Mouse (Mus musculus) CH12.LX (cell line): ENCODE data around the gene Pilrb1. TPM values are rescaled to one million over a fixed set of nuclear protein-coding genes. Genes with fewer than 3 reads are reported as not detected.

Experiments used
- DNase-seq: peaks from one replicate; pipeline ENCODE4 v3.0.0-alpha.2; 2013; ENCODE audit errors: extremely low read depth
- H3K27ac ChIP-seq: 2 replicates; pipeline ENCODE4 v1.5.1; 2012; ENCODE audit warnings: low read depth, mild to moderate bottlenecking, control low read depth, moderate library complexity; ENCODE audit not compliant: insufficient read depth
- H3K27me3 ChIP-seq: replicated peaks from 2 replicates; pipeline ENCODE3; 2012; ENCODE audit warnings: inconsistent platforms
- H3K36me3 ChIP-seq, 2 experiments: replicated peaks in 1 of 2; 2 replicates each; pipeline versions ENCODE3 to v1.6.1; 2012; ENCODE audit warnings: inconsistent platforms in 1 of 2, low read length in 1 of 2, mild to moderate bottlenecking in 1 of 2, mixed read lengths in 1 of 2, moderate library complexity in 1 of 2; ENCODE audit not compliant: control insufficient read depth in 1 of 2, insufficient read depth in 1 of 2
- H3K4me1 ChIP-seq, 2 experiments: 2 replicates each; pipeline ENCODE4 v1.6.1; 2012; ENCODE audit warnings: inconsistent platforms in 1 of 2, moderate library complexity in 1 of 2; ENCODE audit not compliant: insufficient read depth in 2 of 2, control insufficient read depth in 1 of 2
- H3K4me2 ChIP-seq: 2 replicates; pipeline ENCODE4 v1.6.1; 2012; ENCODE audit warnings: low read depth, mild to moderate bottlenecking, control low read depth; ENCODE audit not compliant: poor library complexity, insufficient read depth, severe bottlenecking
- H3K4me3 ChIP-seq, 3 experiments: fragments of 150-350 bp in 1 of 3; sonication (generic) in 1 of 3; replicated peaks in 1 of 3; 2 replicates each; pipeline versions ENCODE3 to v1.5.1; 2011 to 2012; ENCODE audit warnings: low read depth in 2 of 3, low read length in 2 of 3, mild to moderate bottlenecking in 2 of 3, moderate library complexity in 2 of 3, control low read depth in 1 of 3, improper control_type of control experiment in 1 of 3, inconsistent platforms in 1 of 3, mixed read lengths in 1 of 3; ENCODE audit not compliant: poor library complexity in 1 of 3
- H3K79me2 ChIP-seq: replicated peaks from 2 replicates; pipeline ENCODE4 v1.6.1; 2012; ENCODE audit warnings: mild to moderate bottlenecking, moderate library complexity; ENCODE audit not compliant: control insufficient read depth, poor library complexity, insufficient read depth, severe bottlenecking; ENCODE audit errors: extremely low read depth
- H3K9ac ChIP-seq: 2 replicates; pipeline ENCODE4 v1.6.1; 2012; ENCODE audit warnings: low read depth, mild to moderate bottlenecking, control low read depth, moderate library complexity; ENCODE audit not compliant: insufficient read depth
- H3K9me3 ChIP-seq: replicated peaks from 2 replicates; pipeline ENCODE3; 2012; ENCODE audit warnings: low read length, inconsistent platforms, mixed read lengths
- BHLHE40 ChIP-seq: IDR thresholded peaks from 2 replicates; pipeline ENCODE4 v1.6.1; 2011; ENCODE audit warnings: mild to moderate bottlenecking, low read depth, low read length, improper control_type of control experiment
- CHD1 ChIP-seq: IDR thresholded peaks from 2 replicates; pipeline ENCODE4 v1.6.1; 2012; ENCODE audit warnings: low read depth, low read length, improper control_type of control experiment, inconsistent platforms
- E2F4 ChIP-seq: IDR thresholded peaks from 2 replicates; pipeline ENCODE4 v1.6.1; 2011; ENCODE audit warnings: low read depth, low read length, improper control_type of control experiment; ENCODE audit not compliant: insufficient replicate concordance
- ETS1 ChIP-seq: conservative IDR thresholded peaks from 2 replicates; pipeline ENCODE4 v1.6.1; 2012; ENCODE audit warnings: low read depth, mild to moderate bottlenecking, inconsistent platforms, low read length, improper control_type of control experiment, moderate library complexity
- IRF4 ChIP-seq: IDR thresholded peaks from 2 replicates; pipeline ENCODE4 v1.6.1; 2014; ENCODE audit warnings: low read depth, mild to moderate bottlenecking, inconsistent platforms, low read length, improper control_type of control experiment
- JUN ChIP-seq: IDR thresholded peaks from 2 replicates; pipeline ENCODE4 v1.6.1; 2011; ENCODE audit warnings: low read depth, mild to moderate bottlenecking, low read length, improper control_type of control experiment, moderate library complexity; ENCODE audit not compliant: insufficient read depth
- KAT2A ChIP-seq: IDR thresholded peaks from 2 replicates; pipeline ENCODE4 v1.6.1; 2012; ENCODE audit warnings: low read length, improper control_type of control experiment, inconsistent platforms; ENCODE audit not compliant: insufficient replicate concordance
- MAX ChIP-seq: IDR thresholded peaks from 2 replicates; pipeline ENCODE4 v1.6.1; 2011; ENCODE audit warnings: low read length, improper control_type of control experiment
- MAZ ChIP-seq: IDR thresholded peaks from 2 replicates; pipeline ENCODE4 v1.6.1; 2012; ENCODE audit warnings: low read depth, mild to moderate bottlenecking, inconsistent platforms, low read length, improper control_type of control experiment, moderate library complexity
- MXI1 ChIP-seq: IDR thresholded peaks from 2 replicates; pipeline ENCODE4 v1.6.1; 2011; ENCODE audit warnings: mild to moderate bottlenecking, low read depth, low read length, improper control_type of control experiment
- NELFE ChIP-seq: IDR thresholded peaks from 2 replicates; pipeline ENCODE4 v1.6.1; 2011; ENCODE audit warnings: low read depth, low read length, improper control_type of control experiment
- POLR2A ChIP-seq: IDR thresholded peaks from 2 replicates; pipeline ENCODE4 v1.6.1; 2011; ENCODE audit warnings: low read depth, mild to moderate bottlenecking, improper control_type of control experiment, low read length
- POLR2AphosphoS2 ChIP-seq: IDR thresholded peaks from 2 replicates; pipeline ENCODE4 v1.6.1; 2011; ENCODE audit warnings: low read depth, low read length, improper control_type of control experiment
- RAD21 ChIP-seq: IDR thresholded peaks from 2 replicates; pipeline ENCODE4 v1.6.1; 2011; ENCODE audit warnings: low read depth, mild to moderate bottlenecking, low read length, improper control_type of control experiment, moderate library complexity
- SIN3A ChIP-seq: IDR thresholded peaks from 2 replicates; pipeline ENCODE4 v1.6.1; 2012; ENCODE audit warnings: low read length, improper control_type of control experiment, inconsistent platforms
- TBP ChIP-seq: conservative IDR thresholded peaks from 2 replicates; pipeline ENCODE4 v1.6.1; 2011; ENCODE audit warnings: low read depth, low read length, improper control_type of control experiment
- UBTF ChIP-seq: IDR thresholded peaks from 2 replicates; pipeline ENCODE4 v1.6.1; 2012; ENCODE audit warnings: low read depth, mild to moderate bottlenecking, inconsistent platforms, low read length, improper control_type of control experiment, moderate library complexity
- USF1 ChIP-seq: IDR thresholded peaks from 2 replicates; pipeline ENCODE4 v1.6.1; 2014; ENCODE audit warnings: low read depth, mild to moderate bottlenecking, inconsistent platforms, low read length, improper control_type of control experiment
- USF2 ChIP-seq: conservative IDR thresholded peaks from 2 replicates; pipeline ENCODE4 v1.6.1; 2011; ENCODE audit warnings: low read depth, low read length, improper control_type of control experiment
- ZC3H11A ChIP-seq: IDR thresholded peaks from 2 replicates; pipeline ENCODE4 v1.6.1; 2012; ENCODE audit warnings: low read depth, mild to moderate bottlenecking, inconsistent platforms, low read length, improper control_type of control experiment
- ZKSCAN1 ChIP-seq: IDR thresholded peaks from 2 replicates; pipeline ENCODE4 v1.6.1; 2012; ENCODE audit warnings: low read depth, inconsistent platforms, low read length, improper control_type of control experiment, borderline replicate concordance
- ZNF384 ChIP-seq: IDR thresholded peaks from 2 replicates; pipeline ENCODE4 v1.6.1; 2012; ENCODE audit warnings: low read depth, low read length, improper control_type of control experiment, inconsistent platforms
- dilution Hi-C: fragments of 300-500 bp; cut with MboI; formaldehyde crosslinking; loops from 2 replicates; pipeline ENCODE4 v1.14.3; 2020; ENCODE audit warnings: low sequenced_read_pairs; ENCODE audit not compliant: extremely low pct_unique_long_range_greater_than_20kb, extremely low pct_ligation_motif_present
- in situ Hi-C: fragments of 300-500 bp; cut with MboI; formaldehyde crosslinking; loops from 3 replicates; pipeline ENCODE4 v1.14.3; 2019; ENCODE audit warnings: low sequenced_read_pairs, low pct_ligation_motif_present, low pct_unique_long_range_greater_than_20kb, mixed read lengths
- polyA plus RNA-seq: library from polyadenylated mRNA; unstranded; fragments of >175 nt; gene quantifications from 2 replicates; pipeline ENCODE4 v1.2.1, GENCODE M21; 2012; ENCODE audit warnings: low read depth; ENCODE audit not compliant: insufficient read length
- total RNA-seq, 2 experiments: library from RNA; depleted of rRNA; stranded (reverse); fragments of 300-350 nt in 1 of 2; fragments of >200 nt in 1 of 2; gene quantifications; 2 replicates each; pipeline ENCODE4 v1.2.3; 2012 to 2014

The Pilrb1 gene
- total and polyA plus RNA-seq, 3 experiments, result not detected

GRCm38 (mm10) chr5:137883345-137883744, 25.4 kb upstream of the Pilrb1 start:
- no peak for DNase-seq

GRCm38 (mm10) chr5:137882922-137883321, 25.0 kb upstream of the Pilrb1 start:
- H3K9me3 ChIP-seq, result no peaks in the 10 kb centered on the region
- H3K4me1 ChIP-seq, result peaks cover 0 to 7% of the 10 kb centered on the region in 2 experiments; a peak in 1 of 4 replicates
- no peak overlapping the region for H3K27ac ChIP-seq
- H3K4me2 ChIP-seq, result no peak overlapping the region
- H3K27me3 ChIP-seq, result peaks cover 10% of the 10 kb centered on the region
- no peak overlapping the region for H3K4me3 ChIP-seq
- no peak overlapping the region for H3K9ac ChIP-seq
- in situ Hi-C loops, result no loop called here
- dilution Hi-C loops, result no loop called here
- no peak for DNase-seq
- TF ChIP-seq KAT2A (no peak), ETS1 (no peak), MAX (no peak), USF2 (no peak), MXI1 (no peak), POLR2AphosphoS2 (no peak), BHLHE40 (no peak), IRF4 (no peak), SIN3A (no peak), NELFE (no peak), E2F4 (no peak), USF1 (no peak), ZNF384 (no peak), RAD21 (no peak), ZKSCAN1 (no peak)
- H3K79me2 ChIP-seq, result no peaks in the 10 kb centered on the region
- no peaks in the 10 kb centered on the region for H3K36me3 ChIP-seq

More at GRCm38 (mm10) chr5:137883345-137883744, 25.4 kb upstream of the Pilrb1 start:
- Histone ChIP-seq H3K4me2 (no peak overlapping the region), H3K27ac (no peak overlapping the region), H3K79me2 (no peaks in the 10 kb centered on the region), H3K9ac (no peak overlapping the region), H3K27me3 (peaks cover 15% of the 10 kb centered on the region), H3K4me1 (peaks cover 0 to 7% of the 10 kb centered on the region in 2 experiments; a peak in 1 of 4 replicates), H3K4me3 (no peak overlapping the region), H3K9me3 (no peaks in the 10 kb centered on the region), H3K36me3 (no peaks in the 10 kb centered on the region)
- dilution Hi-C loops, result no loop called here
- in situ Hi-C loops, result no loop called here
- TF ChIP-seq UBTF (no peak), JUN (no peak), KAT2A (no peak), SIN3A (no peak), MAZ (no peak), ZC3H11A (no peak), ETS1 (no peak), ZNF384 (no peak), CHD1 (no peak), NELFE (no peak), POLR2A (no peak), MAX (no peak), TBP (no peak)
